Mouse (Mus musculus): Measurements from ENCODE around the gene Eif5b. TPM values are rescaled to one million over a fixed set of nuclear protein-coding genes. Genes with fewer than 3 reads are reported as not detected.

Gene Eif5b
- 21.6 TPM for polyA plus RNA-seq (2017; shearing (Covaris generic))

GRCm38 (mm10) chr1:37997867-37998266 is at the start of gene Eif5b, which contains the start of gene Txndc9:
TSS of gene Eif5b (plus strand) at chr1:37998010.
TSS of gene Txndc9 (minus strand) at chr1:37997893.

DNA sequence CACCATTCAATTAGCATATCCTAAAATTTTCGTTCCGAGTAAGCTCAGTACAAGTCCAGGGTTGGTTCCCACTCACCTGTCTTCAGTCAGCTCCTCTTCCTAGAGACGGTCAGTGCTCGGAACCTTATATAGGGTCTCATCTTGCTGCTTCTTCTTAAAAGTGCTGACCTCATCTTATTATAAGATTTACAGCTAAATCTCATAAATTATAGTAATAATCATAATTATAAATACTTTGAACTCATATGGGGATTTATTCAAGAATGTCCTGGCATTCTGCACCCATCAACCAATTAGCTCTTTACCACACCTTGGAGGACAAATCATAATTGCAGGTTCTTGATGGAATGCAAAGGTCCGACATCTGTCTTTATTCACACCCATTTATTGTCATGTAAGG is 40.2 kb upstream of the Eif5b start, which contains the start of gene Lyg1:
Lyg1 (minus strand) TSS at position 101 of the 400 bp plus-strand sequence.

Other genes with a start within 250 kb of the Eif5b start
- 2.4 TPM for gene Tsga10, start 131.6 kb upstream of the Eif5b start, polyA plus RNA-seq (2017; shearing (Covaris generic))
- 7.1 TPM for gene Lipt1, start 126.3 kb upstream of the Eif5b start, polyA plus RNA-seq (2017; shearing (Covaris generic))
- 111 TPM for gene Mitd1, start 107.6 kb upstream of the Eif5b start, polyA plus RNA-seq (2017; shearing (Covaris generic))
- 216 TPM for gene Mrpl30, start 107.5 kb upstream of the Eif5b start, polyA plus RNA-seq (2017; shearing (Covaris generic))
- not detected for gene Lyg2, start 81.5 kb upstream of the Eif5b start, polyA plus RNA-seq (2017; shearing (Covaris generic))
- not detected for gene Lyg1, start 40.3 kb upstream of the Eif5b start, polyA plus RNA-seq (2017; shearing (Covaris generic))
- 109 TPM for gene Txndc9, start 117 bp upstream of the Eif5b start, polyA plus RNA-seq (2017; shearing (Covaris generic))
- gene Rev1, start 131.8 kb downstream of the Eif5b start, polyA plus RNA-seq (2017; shearing (Covaris generic)) = 8.3 TPM